Mouse (Mus musculus) midbrain, embryonic 16.5 days (tissue): ENCODE measurements around the gene Usp47. TPM values are rescaled to one million over a fixed set of nuclear protein-coding genes. Genes with fewer than 3 reads are reported as not detected.

Experiments
- polyA plus RNA-seq: library from polyadenylated mRNA; unstranded; fragments of >200 nt; fragmentation: Nextera tagmentation; extraction: Ambion mirVana; gene quantifications from 2 replicates; pipeline ENCODE4 v1.2.1, GENCODE M21; 2015

Usp47 gene
- polyA plus RNA-seq, 1 experiment from 2014 or later, result 78.4 TPM

Other genes with a start within 250 kb of the Usp47 start
- 19.8 and 20.8 TPM in 2 replicates for gene Galnt18, start 243.5 kb upstream of the Usp47 start, polyA plus RNA-seq
- 26.9 and 35.1 TPM in 2 replicates for gene Dkk3, start 135.6 kb downstream of the Usp47 start, polyA plus RNA-seq
- gene Mical2, start 202.4 kb downstream of the Usp47 start, polyA plus RNA-seq, result 3.5 and 5.1 TPM in 2 replicates